Mouse (Mus musculus) 3T3-L1 (cell line): ENCODE results near the gene Neurl2.

Source experiments
- DNase-seq: peaks from one replicate; pipeline ENCODE4 v3.0.0-alpha.2; 2015; ENCODE audit warnings: low read depth, low spot score

Neurl2 gene

DNA sequence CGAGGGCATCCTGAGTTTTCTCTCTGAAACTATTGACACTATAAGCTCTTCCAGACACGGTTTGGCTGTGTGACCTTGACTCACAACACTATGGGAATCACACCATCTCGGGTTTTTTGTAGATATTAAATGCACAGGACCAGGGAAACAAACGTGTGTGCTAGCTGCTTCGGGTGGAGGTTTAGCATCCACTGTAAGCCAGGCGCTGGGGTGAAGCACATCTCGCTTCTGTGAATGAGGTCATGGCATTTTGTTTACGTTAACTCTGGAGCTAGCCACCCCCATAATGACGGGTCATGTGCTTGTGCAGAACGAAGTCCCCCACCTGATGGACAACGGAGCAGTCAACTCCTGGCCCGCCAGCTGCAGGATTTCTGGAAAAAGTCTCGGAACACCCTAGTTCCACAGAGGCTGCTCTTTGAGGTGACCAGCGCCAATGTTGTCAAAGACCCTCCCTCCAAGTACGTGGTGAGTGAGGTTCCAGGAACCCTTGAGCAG is 46.8 kb downstream of the Neurl2 start:
- peak; percentile 68 for DNase-seq

DNA sequence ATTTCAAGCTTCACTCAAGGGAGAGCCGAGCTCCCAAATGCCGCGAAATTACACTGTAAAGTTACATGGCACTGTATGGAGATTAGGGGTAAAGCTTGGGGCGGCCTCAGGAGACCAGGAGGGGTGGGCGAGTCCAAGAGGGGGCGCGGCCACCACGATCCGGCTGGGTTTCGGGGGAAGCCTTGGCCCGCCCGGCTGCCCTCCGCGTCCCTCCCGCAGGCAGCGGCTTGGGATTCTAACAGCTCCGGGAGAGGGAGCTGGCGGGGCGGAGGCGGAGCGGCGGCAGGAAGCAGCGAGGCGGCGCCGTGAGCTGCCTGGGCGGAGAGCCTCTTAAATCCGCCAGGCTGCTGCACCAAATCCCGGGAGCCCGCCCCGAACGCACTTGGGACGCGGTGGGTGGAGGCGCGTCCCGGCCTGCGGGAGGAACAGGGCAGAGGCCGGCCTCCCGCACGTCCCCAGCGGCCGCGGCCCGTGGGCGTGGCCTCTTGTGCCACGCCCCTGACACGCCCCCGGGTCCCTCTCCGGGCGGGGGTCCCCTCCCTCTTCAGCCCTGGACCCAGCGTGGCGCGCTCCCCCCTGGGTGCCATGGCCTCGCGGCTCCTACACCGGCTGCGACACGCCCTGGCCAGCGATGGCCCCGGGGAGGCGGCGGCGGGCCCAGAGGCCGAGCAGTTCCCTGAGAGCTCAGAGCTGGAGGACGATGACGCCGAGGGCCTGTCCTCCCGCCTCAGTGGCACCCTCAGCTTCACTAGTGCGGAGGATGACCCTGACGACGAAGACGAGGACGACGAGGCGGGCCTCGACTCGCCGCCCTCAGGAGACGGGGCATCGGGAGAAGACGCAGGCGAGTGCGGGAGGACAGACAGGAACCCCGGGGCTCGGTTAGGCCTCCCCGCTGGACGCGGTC is 47.5 kb downstream of the Neurl2 start, which contains the start of gene Snx21:
Gene Snx21, plus strand, starts transcription at position 343 of the 907 bp plus-strand sequence.
- DNase-seq, result peak; percentile 85

DNA sequence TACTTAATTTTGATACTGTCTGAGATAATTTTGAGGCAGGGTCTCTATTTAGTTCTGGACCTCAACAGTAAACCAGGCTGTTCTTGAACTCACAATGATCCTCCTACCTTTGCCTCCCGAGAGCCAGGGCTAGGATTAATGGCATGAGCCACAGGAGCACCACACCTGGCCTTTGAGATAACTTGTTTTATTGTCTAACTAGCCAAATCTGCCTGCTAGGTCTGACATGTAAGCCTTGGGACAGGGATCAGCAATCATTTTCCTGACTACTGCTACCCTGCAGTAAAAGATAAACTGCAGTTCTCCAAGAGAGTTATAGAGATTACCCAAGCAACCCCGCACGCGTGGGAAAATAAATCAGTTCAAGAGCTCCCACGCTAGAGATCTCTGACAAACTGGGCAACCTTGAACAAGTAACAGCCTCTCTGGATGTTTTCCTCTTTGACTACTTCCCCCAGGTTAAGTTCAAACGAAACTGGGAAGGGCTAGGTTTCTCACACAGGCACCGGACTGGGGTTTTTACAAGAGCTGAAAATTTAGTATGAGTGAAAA is 48.3 kb downstream of the Neurl2 start:
- no peak for DNase-seq

DNA sequence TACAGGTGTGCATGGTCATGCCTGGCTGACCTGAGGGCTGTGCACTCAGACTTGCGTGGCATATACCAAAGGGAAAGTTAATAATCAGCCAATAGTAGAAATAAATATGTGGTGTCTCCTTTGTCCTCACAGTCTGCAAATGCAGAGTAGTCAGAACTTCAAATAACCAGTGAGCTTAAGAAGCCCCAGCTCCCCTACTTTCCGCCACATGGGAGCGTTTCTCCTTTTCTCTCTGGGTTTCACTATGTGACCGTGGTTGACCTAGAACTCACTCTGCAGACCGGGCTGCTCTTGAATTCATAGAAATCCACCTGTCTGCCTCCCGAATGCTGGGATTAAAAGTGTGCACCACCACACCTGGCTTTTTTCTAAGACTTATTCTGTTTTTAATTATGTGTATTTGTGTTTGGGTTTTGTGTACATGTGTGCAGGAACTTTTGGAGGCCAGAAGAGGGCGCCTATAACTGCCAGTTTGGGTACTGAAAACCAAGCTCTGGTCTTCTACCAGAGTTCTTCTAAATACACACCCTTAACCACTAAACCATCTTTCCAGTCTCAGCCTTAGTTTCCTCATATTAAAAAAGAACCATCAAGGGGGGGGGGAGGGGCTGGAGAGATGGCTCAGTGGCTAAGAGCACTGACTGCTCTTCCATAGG is 49.2 kb downstream of the Neurl2 start:
- peak; percentile 71 for DNase-seq

DNA sequence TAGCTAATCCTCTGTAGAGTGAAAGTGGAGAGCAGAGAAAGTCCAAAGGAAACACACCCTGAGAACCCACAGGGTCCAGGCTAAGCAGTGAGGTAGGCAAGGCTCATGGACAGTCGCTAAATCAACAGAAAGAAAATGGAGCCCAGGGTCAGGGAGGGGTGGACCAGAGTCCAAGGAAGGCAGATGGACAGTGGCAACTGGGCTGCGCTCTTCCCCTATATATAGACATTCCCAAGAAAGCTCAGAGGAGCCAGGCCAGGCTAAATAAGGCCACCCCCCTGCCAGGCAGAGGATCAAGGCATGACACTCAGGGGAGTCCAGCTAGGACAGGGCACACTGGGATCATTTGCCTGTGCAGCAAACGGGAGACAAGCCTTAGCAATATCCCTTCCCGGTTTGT is 51.4 kb downstream of the Neurl2 start:
- no peak for DNase-seq
